Mouse (Mus musculus) hindbrain, postnatal 0 days (tissue): Measurements from ENCODE around the gene Afdn. TPM values are rescaled to one million over a fixed set of nuclear protein-coding genes. Genes with fewer than 3 reads are reported as not detected.

Experiments used
- ATAC-seq: fragments of 200-750 bp; cut with Nextera tagmentation; 2 replicates; pipeline ENCODE4 v1.8.0; 2017; ENCODE audit warnings: mild to moderate bottlenecking, moderate TSS enrichment, moderate library complexity
- DNase-seq: peaks from one replicate; pipeline ENCODE4 v3.0.0-alpha.2; 2015; ENCODE audit warnings: low spot score
- H3K27ac ChIP-seq: fragments of 300-500 bp; sonication (generic); 2 replicates; pipeline ENCODE4 v1.5.1; 2014; ENCODE audit warnings: mild to moderate bottlenecking
- H3K27me3 ChIP-seq: fragments of 300-500 bp; sonication (generic); 2 replicates; pipeline ENCODE4 v1.6.1; 2014; ENCODE audit warnings: low read length, mixed read lengths; ENCODE audit not compliant: insufficient read depth
- H3K36me3 ChIP-seq: fragments of 300-500 bp; sonication (generic); 2 replicates; pipeline ENCODE4 v1.6.1; 2014; ENCODE audit warnings: low read length, mixed read lengths; ENCODE audit not compliant: insufficient read depth
- H3K4me1 ChIP-seq: fragments of 300-500 bp; sonication (generic); 2 replicates; pipeline ENCODE4 v1.6.1; 2014; ENCODE audit warnings: antibody characterized with exemption, low read length, mixed read lengths; ENCODE audit not compliant: insufficient read depth
- H3K4me2 ChIP-seq: fragments of 300-500 bp; sonication (generic); 2 replicates; pipeline ENCODE4 v1.6.1; 2014; ENCODE audit warnings: low read depth, mild to moderate bottlenecking, low read length, moderate library complexity, mixed read lengths
- H3K4me3 ChIP-seq: fragments of 300-500 bp; sonication (generic); 2 replicates; pipeline ENCODE4 v1.5.1; 2014; ENCODE audit warnings: low read length
- H3K9ac ChIP-seq: fragments of 300-500 bp; sonication (generic); replicated peaks from 2 replicates; pipeline ENCODE4 v1.6.1; 2014; ENCODE audit warnings: mild to moderate bottlenecking, low read length, moderate library complexity, mixed read lengths
- H3K9me3 ChIP-seq: fragments of 300-500 bp; sonication (generic); 2 replicates; pipeline ENCODE4 v1.6.1; 2016; ENCODE audit warnings: low read length, mixed read lengths
- CTCF ChIP-seq: IDR thresholded peaks from 2 replicates; pipeline ENCODE4 v1.5.1; 2016; ENCODE audit warnings: antibody characterized with exemption, control low read depth, low read depth
- WGBS: fragments of 180-500 bp; shearing (Covaris S2); extraction: QIAGEN DNeasy Blood & Tissue Kit; methylation state at CpG from one replicate; pipeline ENCODE4 v1.1.7; 2014; 5-methylcytosine and 5-hydroxymethylcytosine counted together
- polyA plus RNA-seq: library from polyadenylated mRNA; unstranded; fragments of >200 nt; fragmentation: Nextera tagmentation; extraction: Ambion mirVana; gene quantifications from 2 replicates; pipeline ENCODE4 v1.2.1, GENCODE M21; 2015
- total RNA-seq: library from RNA; depleted of rRNA; stranded (reverse); fragments of >200 nt; gene quantifications from 2 replicates; pipeline ENCODE4 v1.2.3, GENCODE M21; 2014

The Afdn gene
- total and polyA plus RNA-seq, 2 experiments from 2014 or later: 78.9 to 127 TPM

DNA sequence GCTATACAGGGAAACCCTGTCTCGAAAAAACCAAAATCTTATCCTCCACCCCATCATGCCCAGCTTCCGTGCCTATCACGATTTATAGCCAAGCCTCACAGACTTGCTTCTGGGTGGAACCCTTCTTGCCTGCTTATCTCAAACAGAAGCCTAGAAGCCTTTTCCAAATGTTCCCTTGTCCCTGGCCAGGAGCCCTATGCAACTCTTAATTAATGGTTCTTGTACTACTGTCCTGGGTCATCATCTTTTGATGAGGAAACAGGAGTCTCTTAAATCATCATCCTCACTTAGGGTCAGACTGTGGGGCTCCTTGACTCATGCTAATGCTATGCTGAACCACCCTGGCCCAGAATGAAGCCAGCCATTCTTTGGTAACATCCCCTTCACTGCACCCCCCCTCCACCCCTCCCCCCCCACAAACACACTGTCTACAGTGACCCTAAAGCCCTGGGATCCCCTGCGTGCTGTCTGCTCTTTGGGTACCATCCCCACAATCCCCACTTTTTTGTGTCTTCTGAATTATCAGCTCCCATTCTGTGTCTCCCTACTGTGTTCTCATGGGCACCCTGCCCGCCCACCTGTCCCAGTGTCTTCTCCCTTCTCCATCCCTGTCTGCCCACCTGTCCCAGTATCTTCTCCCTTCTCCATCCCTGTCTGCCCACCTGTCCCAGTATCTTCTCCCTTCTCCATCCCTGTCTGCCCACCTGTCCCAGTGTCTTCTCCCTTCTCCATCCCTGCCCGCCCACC is 29.2 kb upstream of the Afdn start:
- no peak overlapping the region for H3K27ac ChIP-seq
- 95% methylated on average over 6 of the region's 6 CpGs for WGBS
- no peak overlapping the region for H3K4me2 ChIP-seq
- ATAC-seq (no peak), DNase-seq (no peak)
- H3K36me3 ChIP-seq: no peaks in the 10 kb centered on the region
- H3K4me3 ChIP-seq: no peak overlapping the region
- no peak for TF ChIP-seq CTCF
- no peaks in the 10 kb centered on the region for H3K9me3 ChIP-seq
- H3K27me3 ChIP-seq: no peaks in the 10 kb centered on the region
- H3K9ac ChIP-seq: no peak overlapping the region
- H3K4me1 ChIP-seq: peaks cover 4% of the 10 kb centered on the region; the same call in 1 of the 2 replicates

DNA sequence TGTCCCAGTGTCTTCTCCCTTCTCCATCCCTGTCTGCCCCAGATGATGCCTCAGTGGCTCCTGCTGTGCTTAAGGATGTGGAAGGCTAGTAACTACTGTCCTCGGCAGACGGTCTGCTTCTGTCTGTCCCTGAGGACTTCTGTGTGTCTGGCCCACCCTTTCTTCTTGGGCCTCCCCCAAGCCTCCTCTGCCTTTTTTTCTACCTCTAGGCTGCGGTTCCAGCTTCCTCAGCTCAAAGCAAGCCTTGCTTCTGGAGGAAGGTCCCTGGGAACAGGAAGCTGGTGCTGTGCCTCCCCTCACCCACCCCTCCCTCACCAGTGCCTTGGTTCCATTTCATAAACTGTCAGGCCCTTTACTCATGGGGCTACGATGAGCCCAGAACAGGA is 28.6 kb upstream of the Afdn start:
- peak; percentile 28; the same call in 1 of the 2 replicates for ATAC-seq

DNA sequence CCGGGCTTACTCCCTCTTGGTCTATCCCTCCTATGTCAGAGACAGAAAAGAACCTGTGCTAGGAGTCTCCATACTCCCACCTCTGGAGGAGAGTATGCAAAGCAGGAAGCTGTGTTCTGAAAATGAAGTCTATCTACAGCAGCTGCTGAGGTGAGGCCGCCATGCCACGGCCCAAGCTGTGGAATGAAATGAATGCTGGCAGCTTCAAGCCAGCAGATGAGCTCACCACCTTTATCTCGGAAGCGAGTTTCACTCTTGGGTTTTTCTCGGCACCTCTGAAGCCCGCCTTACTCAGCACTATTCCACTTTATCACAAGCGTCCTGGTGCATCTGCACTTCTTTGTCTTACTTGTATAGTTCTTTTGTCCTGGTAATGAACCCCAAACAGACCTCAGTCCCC is 27.7 kb upstream of the Afdn start:
- Histone ChIP-seq H3K9me3 (no peaks in the 10 kb centered on the region), H3K4me1 (peaks cover 6% of the 10 kb centered on the region; the same call in 1 of the 2 replicates), H3K4me2 (no peak overlapping the region), H3K4me3 (no peak overlapping the region), H3K27me3 (no peaks in the 10 kb centered on the region), H3K27ac (no peak overlapping the region), H3K36me3 (no peaks in the 10 kb centered on the region), H3K9ac (no peak overlapping the region)
- no peak for DNase-seq
- no peak for TF ChIP-seq CTCF
- WGBS: 47% methylated on average over 8 of the region's 8 CpGs
- no peak; the same call in 1 of the 2 replicates for ATAC-seq

More for the DNA sequence above, 28.6 kb upstream of the Afdn start:
- Histone ChIP-seq H3K9ac (no peak overlapping the region), H3K4me3 (no peak overlapping the region), H3K9me3 (no peaks in the 10 kb centered on the region), H3K4me2 (no peak overlapping the region), H3K27ac (no peak overlapping the region), H3K36me3 (no peaks in the 10 kb centered on the region), H3K4me1 (peaks cover 6% of the 10 kb centered on the region; the same call in 1 of the 2 replicates), H3K27me3 (no peaks in the 10 kb centered on the region)
- 54% methylated on average over 4 of the region's 4 CpGs for WGBS
- no peak for TF ChIP-seq CTCF
- no peak for DNase-seq

DNA sequence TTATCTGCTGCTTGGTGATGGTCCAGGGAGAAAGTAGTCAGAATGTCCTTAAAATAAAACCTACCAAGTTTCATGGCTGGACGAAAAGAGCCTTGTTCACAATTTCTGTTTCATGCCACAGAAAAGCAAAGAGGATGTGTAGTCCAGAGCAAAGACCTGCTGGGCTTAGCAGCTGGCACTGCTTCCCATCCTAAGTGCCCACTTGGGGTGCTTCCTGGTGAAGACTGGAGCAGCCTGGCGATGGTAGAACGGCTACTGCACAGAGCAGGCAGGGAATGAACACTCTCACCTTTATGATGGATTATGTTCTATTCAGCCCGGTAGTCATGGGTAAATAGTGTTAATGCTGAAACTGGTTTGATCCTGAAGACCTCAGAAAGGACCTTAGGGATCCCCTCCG is 26.4 kb upstream of the Afdn start:
- ATAC-seq: no peak
- 86% methylated on average over 5 of the region's 5 CpGs for WGBS
- H3K4me1 ChIP-seq: peaks cover 6% of the 10 kb centered on the region; the same call in 1 of the 2 replicates
- no peak overlapping the region for H3K4me3 ChIP-seq
- TF ChIP-seq CTCF: no peak
- H3K27ac ChIP-seq: no peak overlapping the region
- no peak overlapping the region for H3K4me2 ChIP-seq
- no peak overlapping the region for H3K9ac ChIP-seq
- DNase-seq: no peak
- H3K36me3 ChIP-seq: no peaks in the 10 kb centered on the region
- H3K27me3 ChIP-seq: no peaks in the 10 kb centered on the region
- no peaks in the 10 kb centered on the region for H3K9me3 ChIP-seq

DNA sequence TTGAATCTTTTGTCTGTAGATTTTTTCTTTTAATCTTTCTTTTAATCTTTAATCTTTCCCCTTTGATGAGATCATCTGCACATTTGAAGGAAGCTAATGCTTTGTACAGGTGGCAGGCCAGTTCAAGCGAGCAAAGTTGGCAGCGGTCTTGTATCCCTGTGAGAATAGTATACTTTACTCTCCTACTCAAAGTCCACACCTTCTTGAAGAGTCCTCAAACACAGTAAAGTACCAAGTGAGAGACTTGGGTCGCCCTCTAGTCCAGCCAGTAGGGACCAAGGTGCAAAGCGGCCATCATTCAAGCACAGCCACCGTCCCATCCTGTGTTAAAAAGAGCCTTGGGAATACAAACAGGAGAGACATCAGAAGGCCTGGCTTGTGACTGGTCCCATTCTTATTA is 25.3 kb upstream of the Afdn start:
- WGBS: 82% methylated on average over 5 of the region's 5 CpGs
- Histone ChIP-seq H3K4me3 (no peak overlapping the region), H3K4me2 (no peak overlapping the region), H3K9ac (no peak overlapping the region), H3K27me3 (no peaks in the 10 kb centered on the region), H3K9me3 (no peaks in the 10 kb centered on the region), H3K36me3 (no peaks in the 10 kb centered on the region), H3K27ac (no peak overlapping the region), H3K4me1 (peaks cover 6% of the 10 kb centered on the region; the same call in 1 of the 2 replicates)
- no peak for TF ChIP-seq CTCF
- DNase-seq (no peak), ATAC-seq (no peak)

DNA sequence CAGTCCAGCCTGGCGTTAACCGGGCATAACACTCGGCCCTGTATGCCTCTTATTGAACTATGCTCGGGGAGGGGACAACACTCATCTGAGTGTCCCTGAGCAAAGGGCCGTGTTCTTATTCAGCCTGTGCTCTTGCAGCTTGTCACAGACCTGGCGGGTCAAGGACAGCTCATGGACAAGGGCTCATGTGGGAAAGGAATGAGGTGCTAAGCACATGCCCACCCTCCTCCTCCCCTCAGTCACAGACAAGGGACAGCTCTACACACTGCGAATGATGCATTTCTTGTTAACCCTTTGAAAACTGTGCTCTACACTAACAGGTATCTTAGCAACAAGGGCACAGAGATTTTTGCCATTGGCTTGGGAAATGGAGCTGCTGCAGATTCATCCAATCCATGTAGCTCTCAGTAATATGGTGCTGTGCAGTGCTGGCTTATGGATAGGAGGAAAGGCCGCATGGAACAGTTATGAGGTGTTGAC is 24.5 kb upstream of the Afdn start:
- Histone ChIP-seq H3K27me3 (no peaks in the 10 kb centered on the region), H3K27ac (no peak overlapping the region), H3K36me3 (no peaks in the 10 kb centered on the region), H3K4me3 (no peak overlapping the region), H3K9ac (no peak overlapping the region), H3K4me2 (no peak overlapping the region), H3K9me3 (no peaks in the 10 kb centered on the region), H3K4me1 (peaks cover 6% of the 10 kb centered on the region; the same call in 1 of the 2 replicates)
- TF ChIP-seq CTCF: no peak
- DNase-seq (peak; percentile 51), ATAC-seq (peak; percentile 86)
- 66% methylated on average over 8 of the region's 8 CpGs for WGBS

DNA sequence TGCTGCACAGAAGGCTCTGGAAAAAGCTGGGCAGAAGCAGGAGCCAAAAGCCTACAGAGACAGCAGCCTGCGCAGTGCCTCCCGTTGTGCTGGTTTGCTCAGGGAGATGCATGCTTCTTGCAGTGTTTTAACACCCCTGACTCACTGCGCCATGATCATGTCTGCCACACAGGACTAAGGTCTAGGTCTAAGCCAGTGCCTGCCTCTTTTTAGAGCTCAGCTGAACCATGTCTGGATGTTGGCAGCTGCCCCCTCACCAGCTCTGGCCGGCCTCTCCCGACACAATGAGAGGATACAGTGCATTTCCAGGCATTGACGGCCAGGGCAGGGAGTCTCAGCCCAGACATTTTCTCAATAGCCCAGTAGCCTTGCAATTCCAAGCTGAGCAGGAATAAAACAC is 23.0 kb upstream of the Afdn start:
- peak; percentile 35 for DNase-seq

More for the DNA sequence above, 23.0 kb upstream of the Afdn start:
- H3K9ac ChIP-seq: no peak overlapping the region
- no peaks in the 10 kb centered on the region for H3K36me3 ChIP-seq
- H3K27ac ChIP-seq: peak overlapping the region; percentile 16; the same call in 1 of the 2 replicates
- no peak for TF ChIP-seq CTCF
- no peaks in the 10 kb centered on the region for H3K27me3 ChIP-seq
- no peaks in the 10 kb centered on the region for H3K9me3 ChIP-seq
- no peak overlapping the region for H3K4me3 ChIP-seq
- no peak overlapping the region for H3K4me2 ChIP-seq
- WGBS: 40% methylated on average over 6 of the region's 6 CpGs
- ATAC-seq: peak; percentile 45; the same call in 1 of the 2 replicates
- peaks cover 6% of the 10 kb centered on the region; the same call in 1 of the 2 replicates for H3K4me1 ChIP-seq
